Mouse (Mus musculus) hindbrain, embryonic 15.5 days (tissue): Measurements from ENCODE around the gene Prnp. TPM values are rescaled to one million over a fixed set of nuclear protein-coding genes. Genes with fewer than 3 reads are reported as not detected.

ENCODE experiments used
- ATAC-seq: fragments of 200-750 bp; cut with Nextera tagmentation; 2 replicates; pipeline ENCODE4 v1.8.0; 2017; ENCODE audit warnings: low read depth, moderate number of reproducible peaks, moderate TSS enrichment; ENCODE audit not compliant: low FRiP score
- H3K27ac ChIP-seq: fragments of 300-500 bp; sonication (generic); replicated peaks from 2 replicates; pipeline ENCODE4 v1.5.1; 2015; ENCODE audit warnings: mild to moderate bottlenecking, inconsistent platforms
- H3K27me3 ChIP-seq: fragments of 300-500 bp; sonication (generic); 2 replicates; pipeline ENCODE4 v1.6.1; 2015; ENCODE audit warnings: control low read depth, inconsistent platforms
- H3K36me3 ChIP-seq: fragments of 300-500 bp; sonication (generic); 2 replicates; pipeline ENCODE4 v1.6.1; 2015; ENCODE audit warnings: control low read depth, inconsistent platforms
- H3K4me1 ChIP-seq: fragments of 300-500 bp; sonication (generic); replicated peaks from 2 replicates; pipeline ENCODE4 v1.6.1; 2015; ENCODE audit warnings: control low read depth, inconsistent platforms
- H3K4me2 ChIP-seq: fragments of 300-500 bp; sonication (generic); 2 replicates; pipeline ENCODE4 v1.6.1; 2015; ENCODE audit warnings: moderate library complexity, mild to moderate bottlenecking, inconsistent platforms
- H3K4me3 ChIP-seq: fragments of 300-500 bp; sonication (generic); 2 replicates; pipeline ENCODE4 v1.5.1; 2015; ENCODE audit warnings: mild to moderate bottlenecking, inconsistent platforms
- H3K9ac ChIP-seq: fragments of 300-500 bp; sonication (generic); 2 replicates; pipeline ENCODE4 v1.6.1; 2015; ENCODE audit warnings: inconsistent platforms
- H3K9me3 ChIP-seq: fragments of 300-500 bp; sonication (generic); 2 replicates; pipeline ENCODE4 v1.6.1; 2016; ENCODE audit warnings: control low read depth, inconsistent platforms
- WGBS: fragments of 180-500 bp; shearing (Covaris S2); methylation state at CpG from one replicate; pipeline ENCODE4 v1.1.7; 2015; 5-methylcytosine and 5-hydroxymethylcytosine counted together
- polyA plus RNA-seq: library from polyadenylated mRNA; unstranded; fragments of >200 nt; fragmentation: Nextera tagmentation; extraction: Ambion mirVana; gene quantifications from 2 replicates; pipeline ENCODE4 v1.2.1, GENCODE M21; 2015

Gene Prnp
- polyA plus RNA-seq, 1 experiment from 2014 or later = 138 TPM

- H3K9ac ChIP-seq = no peak overlapping the region
- H3K4me2 ChIP-seq = no peak overlapping the region
- no peaks in the 10 kb centered on the region for H3K36me3 ChIP-seq
- H3K4me1 ChIP-seq = no peaks in the 10 kb centered on the region
- H3K27ac ChIP-seq = no peak overlapping the region
- WGBS = 18% methylated on average over 6 of the region's 6 CpGs
- no peaks in the 10 kb centered on the region for H3K27me3 ChIP-seq
- H3K9me3 ChIP-seq = no peaks in the 10 kb centered on the region
- ATAC-seq = peak; percentile 83; the same call in 1 of the 2 replicates
- no peak overlapping the region for H3K4me3 ChIP-seq
These were observed 72.9 kb downstream of the Prnp start for GRCm38 (mm10) chr2:131982546-131983196.

- Histone ChIP-seq H3K27me3 (no peaks in the 10 kb centered on the region), H3K4me3 (no peak overlapping the region), H3K9ac (no peak overlapping the region), H3K4me1 (0 out of 2 replicates have a peak, but pooled peaks cover under 1% of the 10 kb centered on the region), H3K4me2 (no peak overlapping the region), H3K36me3 (no peaks in the 10 kb centered on the region), H3K9me3 (no peaks in the 10 kb centered on the region), H3K27ac (no peak overlapping the region)
- WGBS = 38% methylated on average over 3 of the region's 3 CpGs
- no peak for ATAC-seq
These were observed 78.2 kb downstream of the Prnp start for GRCm38 (mm10) chr2:131987950-131988349.

Other genes with a start within 250 kb of the Prnp start
- not detected in 2 replicates for gene Erv3, start 50.2 kb upstream of the Prnp start, polyA plus RNA-seq
- gene Prn, start within 50 bp of the Prnp start, polyA plus RNA-seq = not detected in 2 replicates
- gene Prnd, start 40.9 kb downstream of the Prnp start, polyA plus RNA-seq = 10.4 and 11.3 TPM in 2 replicates
- gene Rassf2, start 120.3 kb downstream of the Prnp start, polyA plus RNA-seq = 26.9 and 32.7 TPM in 2 replicates
- 33.8 and 36.3 TPM in 2 replicates for gene Slc23a2, start 235.2 kb downstream of the Prnp start, polyA plus RNA-seq